Mouse (Mus musculus) layer of hippocampus, adult 18-20 months (tissue): ENCODE results near the gene Angptl2. TPM values are rescaled to one million over a fixed set of nuclear protein-coding genes. Genes with fewer than 3 reads are reported as not detected.
"Not testable (repeated sequence)": the region's sequence is repeated elsewhere in the genome, so short reads cannot be mapped to it uniquely, and the experiment has no call there.

Source experiments
- DNase-seq, 2 experiments: peaks; one replicate each; pipeline ENCODE4 v3.0.0; 2022; ENCODE audit warnings: low spot score in 2 of 2
- total RNA-seq, 2 experiments: library from RNA; stranded (reverse); gene quantifications; 2 replicates each; pipeline ENCODE4 v1.2.3; 2021

Gene Angptl2
- total RNA-seq, 2 experiments from 2014 or later: 0.94 to 1.5 TPM

DNA sequence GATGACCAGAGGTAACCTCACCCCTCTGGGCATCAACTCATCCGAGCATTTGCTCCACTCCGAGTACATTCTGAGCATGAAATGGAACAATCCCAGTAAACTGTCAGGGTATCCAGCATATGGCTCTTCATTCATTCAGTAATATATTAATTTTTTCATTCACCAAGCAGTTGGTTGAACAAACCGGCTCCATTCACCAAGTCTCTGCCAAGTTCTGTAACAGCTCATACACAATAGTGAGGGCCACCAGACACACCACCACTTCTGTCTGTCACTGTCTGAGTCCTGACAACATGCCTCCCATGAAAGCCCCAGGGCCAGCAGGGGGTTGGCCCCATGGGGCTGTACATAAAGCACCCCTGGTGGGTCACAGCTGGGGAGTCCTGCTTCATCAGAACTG lies 25.9 kb upstream of the Angptl2 start:
- peak in 1 of 2 experiments; percentile 56 for DNase-seq

DNA sequence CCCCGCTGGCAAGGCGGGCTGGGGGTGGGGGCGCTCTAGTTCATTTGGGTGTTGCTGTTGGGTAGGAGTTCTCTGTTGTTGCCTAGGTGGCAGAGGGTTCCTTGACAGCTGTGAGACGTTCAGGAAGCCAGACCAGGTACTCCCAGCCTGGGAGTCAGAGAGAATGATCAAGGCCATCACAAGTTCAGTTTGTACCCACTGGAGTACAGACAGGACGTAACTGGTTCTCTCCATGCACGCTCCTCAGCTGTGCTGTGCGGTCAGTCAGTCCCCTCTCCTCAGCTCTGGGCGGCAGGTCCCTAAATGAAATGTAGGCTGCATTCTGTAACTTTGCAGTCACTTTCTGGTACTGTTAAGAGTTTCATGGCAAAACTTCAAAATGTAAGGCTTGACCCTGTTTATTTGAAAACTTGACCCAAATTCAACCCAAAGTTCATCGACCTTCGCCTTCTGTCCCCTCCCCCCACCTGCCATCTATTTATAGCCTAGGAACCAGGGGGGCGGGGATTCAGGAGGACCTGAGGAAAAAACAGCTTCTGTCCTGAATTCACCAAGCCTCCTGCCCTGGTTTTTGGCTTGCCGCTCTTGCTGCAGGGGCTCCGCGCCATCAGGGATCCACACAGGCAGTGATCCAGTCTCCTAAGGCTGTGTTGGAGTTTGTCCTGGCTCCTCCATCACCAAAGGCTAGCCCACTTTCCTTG lies 15.4 kb upstream of the Angptl2 start:
- no peak for DNase-seq

DNA sequence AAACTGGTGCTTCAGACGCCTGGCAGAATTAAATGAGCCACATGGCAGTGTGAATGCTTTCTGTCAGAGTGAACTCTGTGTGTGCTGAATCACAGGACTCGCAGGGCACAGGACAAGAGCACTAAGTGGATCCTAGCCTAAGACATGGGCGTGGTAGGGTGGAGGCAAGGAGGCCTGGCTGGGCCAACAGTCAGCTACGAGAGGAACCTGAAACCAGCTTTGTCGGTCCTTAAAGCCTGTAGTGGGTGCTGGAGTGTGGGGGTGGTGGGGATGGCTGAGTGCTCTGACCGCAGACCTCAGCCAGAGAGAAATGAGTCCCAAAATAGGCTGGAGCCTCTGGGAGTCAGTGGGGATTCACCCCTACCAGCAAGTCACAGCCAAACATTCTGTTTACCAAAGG lies 12.6 kb upstream of the Angptl2 start:
- no peak for DNase-seq

DNA sequence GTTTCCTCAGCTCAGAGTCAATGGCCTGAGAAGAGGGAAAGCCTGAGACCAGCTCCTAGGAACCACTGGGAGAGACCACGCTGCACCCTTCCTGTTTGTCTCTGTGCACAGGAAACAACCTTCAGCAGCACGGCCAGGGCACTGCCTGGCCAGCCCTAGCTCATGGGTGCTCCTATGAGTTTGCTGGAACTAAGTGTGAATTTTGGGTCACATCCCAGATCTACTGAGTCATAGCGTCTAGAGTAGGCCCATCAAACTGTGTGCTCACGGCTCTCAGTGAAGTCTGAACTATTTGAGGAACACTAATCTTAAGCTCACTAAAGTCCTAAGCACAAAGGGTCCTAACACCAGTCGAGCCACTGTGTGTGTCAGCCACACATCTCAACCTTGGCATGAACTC lies 10.9 kb upstream of the Angptl2 start:
- no peak for DNase-seq

DNA sequence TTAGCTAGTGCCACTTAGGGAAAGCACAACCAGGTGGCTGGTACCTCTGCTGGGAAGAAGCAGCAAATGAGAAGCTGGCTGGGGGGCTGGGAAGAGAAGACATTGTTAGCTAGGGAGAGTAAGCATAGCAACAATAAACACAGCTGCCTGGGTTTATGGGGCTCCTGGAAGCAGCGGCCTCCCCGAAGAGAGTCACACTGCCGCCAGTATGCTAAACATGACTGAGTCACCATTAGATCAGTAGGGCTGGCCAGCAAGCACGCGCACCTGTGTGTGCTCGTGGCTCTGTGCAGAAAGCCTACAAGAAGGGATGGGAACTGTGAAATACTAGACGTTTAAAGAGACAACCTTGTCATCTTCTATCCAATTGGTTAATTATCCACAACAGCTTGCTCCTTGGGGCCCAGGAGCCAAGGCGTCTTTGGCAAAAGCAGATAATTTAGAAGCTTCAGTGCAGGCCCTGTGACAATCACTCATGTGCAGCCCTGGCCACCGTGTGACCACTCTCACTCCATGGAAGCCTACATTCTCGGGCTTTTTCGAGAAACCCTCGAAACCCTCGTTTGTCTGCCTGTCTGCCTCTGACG lies 9.8 kb upstream of the Angptl2 start:
- DNase-seq: peak in 1 of 2 experiments; percentile 24

DNA sequence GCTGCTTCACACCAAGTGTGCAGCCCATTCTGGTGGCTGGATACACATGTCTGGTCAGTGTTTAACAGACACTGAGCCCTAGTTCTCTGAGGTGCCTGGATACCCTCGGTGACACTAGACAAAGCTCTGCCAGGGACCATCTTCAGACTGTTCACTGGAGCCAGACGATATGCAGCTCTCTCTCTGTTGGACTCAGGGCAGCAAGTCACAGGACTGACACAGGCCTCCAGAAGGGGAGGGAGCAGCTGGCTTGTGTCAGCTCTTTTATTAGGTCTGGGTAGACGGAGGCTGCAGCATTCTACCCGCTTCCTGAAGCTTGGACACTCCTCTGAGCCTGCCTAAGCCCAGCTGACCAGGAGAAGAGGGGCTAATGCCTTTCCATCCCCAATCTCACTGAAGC lies 8.8 kb upstream of the Angptl2 start:
- no peak for DNase-seq

DNA sequence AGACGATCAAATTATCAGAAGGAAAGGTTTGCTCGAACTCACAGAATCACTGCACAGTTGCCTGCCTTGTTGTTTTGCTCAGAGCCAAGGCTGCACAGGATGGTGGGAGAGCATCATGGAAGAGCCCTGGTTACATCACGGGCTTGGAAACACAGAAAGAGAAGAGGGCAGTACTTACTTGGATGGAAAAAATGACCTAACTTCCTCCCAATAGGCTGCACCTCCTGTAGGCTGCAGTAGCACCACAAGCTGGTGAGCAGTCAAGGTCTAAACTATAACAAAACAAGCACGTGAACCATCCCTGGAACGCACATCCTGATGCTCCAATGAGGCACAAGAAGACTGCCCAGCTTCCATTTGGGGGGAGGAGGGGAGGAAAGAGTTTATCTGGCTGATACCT lies 7.7 kb upstream of the Angptl2 start:
- DNase-seq: no peak

DNA sequence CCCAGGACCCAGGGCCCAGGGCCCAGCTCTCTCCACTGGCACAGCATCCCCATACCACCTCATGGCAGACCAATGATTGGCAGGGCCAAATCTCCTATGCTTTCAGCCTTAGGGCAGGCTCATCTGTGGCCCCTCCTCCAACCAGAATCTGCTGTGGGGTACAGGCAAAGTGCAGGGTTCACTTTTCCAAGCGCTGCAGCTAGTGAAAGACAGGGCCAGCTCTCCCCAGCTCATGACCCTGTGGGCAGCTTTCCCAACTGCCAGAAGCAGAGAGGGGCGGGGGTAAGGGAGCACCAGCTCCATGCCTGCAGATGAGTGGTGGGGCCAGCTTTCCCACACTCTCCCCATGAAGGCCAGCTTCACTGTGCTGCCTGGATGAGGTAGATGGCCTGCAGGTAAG lies 5.0 kb upstream of the Angptl2 start:
- no peak for DNase-seq

DNA sequence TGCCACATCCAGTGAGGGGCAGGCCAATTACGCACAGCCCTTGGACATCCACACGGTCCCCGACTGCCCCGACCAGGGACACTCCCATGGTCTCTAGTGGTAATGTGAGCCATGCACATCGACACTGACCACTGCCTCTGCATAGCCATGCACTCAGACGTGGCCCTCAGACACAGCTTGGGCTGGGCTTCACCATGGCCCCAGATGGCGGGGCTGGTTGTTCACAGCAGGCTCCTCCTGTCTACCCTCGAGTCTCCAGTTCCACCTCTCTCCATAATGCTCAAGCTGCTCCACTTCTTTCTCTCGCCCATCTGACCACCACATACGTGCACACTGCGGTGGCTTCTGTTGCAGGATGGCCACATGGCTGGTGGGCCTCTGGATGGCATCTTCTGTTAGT lies 4.6 kb upstream of the Angptl2 start:
- not testable (repeated sequence) for DNase-seq

DNA sequence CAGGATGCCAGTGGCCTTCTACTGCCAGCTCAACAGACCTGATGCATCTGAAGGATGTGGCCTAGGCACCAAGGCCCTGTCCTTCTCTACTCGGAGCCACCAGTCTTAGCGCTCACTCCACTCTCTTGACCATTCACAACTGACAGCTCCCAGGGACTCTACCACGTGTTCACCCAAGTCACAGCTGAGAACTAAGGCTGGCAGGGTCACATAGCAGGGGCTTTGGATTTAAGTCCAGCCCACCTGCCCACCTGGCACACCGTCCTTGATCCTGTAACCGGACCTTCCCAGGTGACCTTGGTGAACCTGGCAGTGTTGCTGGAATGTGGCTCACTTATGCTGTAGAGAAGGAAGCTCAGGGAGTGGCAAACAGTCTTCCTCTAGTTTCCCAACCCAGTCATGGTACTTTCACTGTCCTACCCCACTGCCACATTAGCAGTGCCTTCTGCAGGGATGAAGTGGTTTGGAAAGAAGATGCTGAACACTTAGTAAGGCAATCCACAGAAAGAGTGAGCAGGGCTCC lies 631 bp upstream of the Angptl2 start:
- no peak for DNase-seq

DNA sequence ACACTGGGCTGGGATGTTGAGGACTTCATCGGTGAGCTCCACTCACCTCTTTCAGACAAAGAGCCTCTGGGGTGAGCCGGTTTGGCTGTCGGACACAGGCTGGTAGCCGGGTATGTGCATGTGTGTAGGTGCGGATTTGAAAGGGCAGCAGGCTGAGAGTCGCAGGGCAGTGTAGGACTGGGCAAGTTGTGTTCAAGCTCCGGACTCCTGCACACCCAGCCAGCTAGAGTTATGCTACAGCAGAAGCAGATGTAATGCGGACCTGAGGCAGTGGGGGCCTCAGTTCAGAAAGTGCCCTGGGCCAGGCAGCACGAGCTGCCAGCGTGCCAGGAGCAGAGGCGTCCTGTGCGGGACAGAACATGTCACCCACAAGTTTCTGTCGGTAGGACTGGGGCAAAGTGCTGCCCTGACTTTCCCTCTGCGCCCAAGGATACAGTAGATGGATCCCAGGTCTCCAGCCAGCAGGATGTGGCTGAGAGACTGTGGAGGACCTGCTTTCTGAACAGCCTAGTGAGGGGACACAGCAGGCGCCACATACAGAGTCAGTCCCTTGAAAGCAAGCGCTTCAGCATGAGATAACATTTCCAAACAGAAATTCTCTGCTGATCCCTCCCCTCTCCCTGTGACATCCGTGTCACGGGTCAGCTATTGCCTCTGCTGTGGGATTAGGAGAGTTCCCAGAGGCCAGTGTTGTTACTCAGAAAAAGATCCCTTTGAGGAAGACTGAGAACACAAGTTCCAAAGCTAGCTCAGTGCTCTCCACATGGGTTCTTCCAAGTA lies 966 bp downstream of the Angptl2 start:
- DNase-seq: no peak

DNA sequence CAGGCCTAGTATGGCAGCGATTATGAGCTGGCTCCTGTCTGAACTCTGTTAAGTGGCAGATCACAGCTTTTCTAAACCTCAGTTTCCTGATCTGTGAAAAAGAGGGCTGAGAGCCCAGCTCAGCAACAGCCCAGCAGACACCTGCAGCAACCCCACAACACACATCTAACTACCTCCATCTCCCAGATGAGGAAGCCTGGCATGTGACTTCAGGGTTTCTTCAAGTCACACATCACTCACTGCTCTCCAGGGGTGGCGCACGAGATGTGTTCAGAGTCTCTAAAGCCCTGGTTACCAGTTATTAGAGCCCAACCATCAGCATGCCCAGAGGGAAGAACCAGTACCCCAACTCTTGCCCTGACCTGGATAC lies 1.5 kb downstream of the Angptl2 start:
- no peak for DNase-seq

DNA sequence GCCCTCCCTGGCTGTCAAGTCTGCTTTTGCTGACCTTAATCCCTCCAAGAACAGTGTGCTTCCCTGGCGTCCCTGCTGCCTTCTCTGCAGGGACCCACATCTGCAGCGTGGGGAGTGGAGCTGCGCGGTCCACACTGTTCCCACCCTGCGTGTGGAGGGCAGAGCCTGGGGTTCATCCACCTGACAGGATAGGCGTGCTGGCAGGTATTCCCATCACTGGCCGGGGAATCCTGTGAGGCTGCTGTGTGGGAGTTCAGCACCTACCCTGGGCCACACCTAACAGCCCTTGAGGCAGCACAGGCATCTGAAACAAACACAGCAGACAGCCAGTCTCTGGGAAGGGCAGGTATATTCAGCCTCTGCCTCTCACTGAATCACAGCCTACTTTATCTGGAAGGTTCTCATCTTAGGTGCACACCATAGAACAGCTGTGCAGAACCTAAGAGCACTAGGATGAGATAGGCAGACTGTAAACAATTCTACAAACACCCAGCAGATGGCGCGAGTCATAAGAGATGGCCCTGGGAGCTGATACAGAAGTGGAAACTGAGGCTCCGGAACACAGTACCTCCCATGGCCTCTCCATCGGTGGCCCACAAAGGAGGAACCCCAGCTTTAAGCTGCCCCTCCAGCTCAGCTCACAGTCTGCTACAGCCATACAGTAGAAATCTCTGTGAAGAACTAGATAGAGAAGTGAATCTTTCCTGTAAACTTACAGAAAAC lies 3.2 kb downstream of the Angptl2 start:
- DNase-seq: peak in 1 of 2 experiments; percentile 53

DNA sequence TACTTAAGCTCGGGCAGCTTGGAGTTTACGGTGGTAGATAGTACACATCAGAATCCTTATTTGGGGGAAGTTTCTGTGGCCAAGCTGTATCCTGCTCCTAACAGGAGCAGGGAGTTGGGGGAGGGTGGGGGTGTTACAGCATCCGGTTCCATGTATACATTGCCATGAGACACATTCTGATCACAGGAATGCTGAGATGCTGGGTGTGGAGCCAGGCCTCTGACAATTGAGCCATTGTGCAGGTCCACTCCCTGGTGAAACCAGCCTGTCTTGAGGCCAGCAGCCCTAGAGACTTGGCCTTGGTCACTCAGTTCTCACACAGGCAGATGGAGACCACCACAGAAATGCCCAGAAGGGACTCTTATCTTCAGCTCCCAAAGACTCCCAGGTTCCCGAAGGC lies 3.8 kb downstream of the Angptl2 start:
- DNase-seq: no peak

DNA sequence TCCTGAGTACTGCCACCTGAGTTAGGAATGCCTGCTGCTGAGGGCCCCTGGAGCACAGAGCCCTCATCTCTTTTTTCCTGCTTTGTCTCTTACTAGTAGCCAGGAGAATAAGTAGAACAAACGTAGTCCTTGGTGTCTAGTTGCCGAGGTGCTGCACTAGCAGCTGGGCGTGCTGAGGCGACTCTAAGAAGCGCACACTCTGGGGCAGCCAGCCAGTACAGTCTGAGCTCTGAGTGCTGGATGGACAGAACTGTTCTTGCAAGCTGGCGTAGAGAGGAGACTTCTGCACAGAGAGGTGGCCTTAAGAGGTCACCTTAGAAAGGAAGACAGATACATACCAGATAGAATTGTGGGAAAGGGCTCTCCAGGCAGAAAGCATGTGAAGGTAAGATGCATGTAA lies 4.4 kb downstream of the Angptl2 start:
- DNase-seq: no peak

DNA sequence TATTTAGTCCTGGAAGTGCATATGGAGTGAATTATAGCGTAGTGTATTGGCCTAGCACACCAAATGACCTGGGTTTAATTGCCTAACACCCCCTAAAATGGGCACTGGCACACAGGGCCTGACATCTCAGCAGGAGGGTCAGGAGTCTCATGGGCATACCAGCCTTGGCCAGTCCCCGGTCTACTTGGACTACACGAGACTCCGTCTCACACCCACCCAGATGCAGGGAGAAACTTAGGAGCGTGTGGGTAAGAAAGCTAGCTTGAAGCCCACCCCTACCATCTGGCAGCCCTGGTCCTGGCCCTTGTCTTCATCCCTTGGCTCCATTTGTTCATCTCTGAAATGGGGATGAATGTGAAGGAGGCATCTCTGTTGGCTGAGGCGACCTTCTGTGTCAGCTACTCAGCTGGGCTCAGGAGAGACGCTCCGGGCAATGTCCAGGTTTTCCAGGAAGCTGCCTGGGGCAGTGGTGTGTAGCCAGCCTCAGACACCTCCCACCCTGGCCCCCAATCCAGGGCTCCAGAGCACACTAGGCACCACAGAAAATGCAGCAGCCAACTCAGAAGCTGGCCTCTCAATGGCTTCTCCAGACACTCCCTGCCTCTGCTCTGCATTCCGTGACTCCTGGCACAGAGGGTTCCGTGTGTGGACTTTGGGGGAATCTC lies 4.9 kb downstream of the Angptl2 start:
- no peak for DNase-seq

DNA sequence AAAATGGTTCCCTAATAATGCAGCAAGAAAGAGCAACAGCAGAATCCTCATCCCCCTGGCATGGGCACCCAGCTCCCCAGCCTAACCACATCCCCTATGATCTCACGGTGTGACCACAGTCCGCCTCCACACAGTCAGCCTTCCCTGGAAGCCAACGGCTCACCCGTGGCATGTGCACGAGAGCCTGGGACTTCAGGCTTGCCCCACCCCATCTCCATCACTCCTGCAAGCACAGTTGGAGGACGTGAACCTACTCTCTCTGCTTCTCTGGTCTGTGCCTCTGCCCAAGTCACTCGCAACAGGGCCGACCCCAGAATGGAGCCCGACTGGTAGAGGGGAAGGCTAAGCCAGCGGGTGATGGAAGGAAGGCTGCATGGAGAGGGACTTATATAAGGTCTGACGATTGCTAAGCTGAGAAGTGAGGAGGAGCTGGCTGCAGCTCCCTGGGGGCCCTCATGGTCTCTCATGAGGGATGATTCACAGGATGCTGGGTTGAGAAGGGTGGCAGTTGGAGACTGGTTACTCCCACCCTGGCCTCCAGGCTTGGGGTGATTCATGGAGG lies 5.6 kb downstream of the Angptl2 start:
- DNase-seq: no peak

DNA sequence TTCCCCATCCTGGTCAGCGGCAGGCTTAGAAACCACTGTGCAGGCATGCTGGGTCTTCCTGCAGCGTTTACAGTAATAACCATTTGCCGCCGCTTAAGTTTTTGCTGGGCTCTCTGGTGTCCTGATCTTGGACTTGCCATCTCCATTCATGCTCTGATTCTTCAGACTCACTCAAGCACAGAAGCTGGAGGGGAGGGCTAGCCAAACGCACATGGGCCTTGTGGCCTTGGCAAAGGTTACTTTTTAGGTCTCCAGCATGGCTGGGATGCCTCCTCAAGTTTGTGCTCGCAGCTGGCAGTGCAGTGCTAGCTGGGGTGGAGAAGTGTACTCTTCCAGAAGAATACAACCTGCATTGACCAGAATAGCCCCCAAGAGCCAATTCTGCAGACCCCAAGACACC lies 6.6 kb downstream of the Angptl2 start:
- DNase-seq: no peak

DNA sequence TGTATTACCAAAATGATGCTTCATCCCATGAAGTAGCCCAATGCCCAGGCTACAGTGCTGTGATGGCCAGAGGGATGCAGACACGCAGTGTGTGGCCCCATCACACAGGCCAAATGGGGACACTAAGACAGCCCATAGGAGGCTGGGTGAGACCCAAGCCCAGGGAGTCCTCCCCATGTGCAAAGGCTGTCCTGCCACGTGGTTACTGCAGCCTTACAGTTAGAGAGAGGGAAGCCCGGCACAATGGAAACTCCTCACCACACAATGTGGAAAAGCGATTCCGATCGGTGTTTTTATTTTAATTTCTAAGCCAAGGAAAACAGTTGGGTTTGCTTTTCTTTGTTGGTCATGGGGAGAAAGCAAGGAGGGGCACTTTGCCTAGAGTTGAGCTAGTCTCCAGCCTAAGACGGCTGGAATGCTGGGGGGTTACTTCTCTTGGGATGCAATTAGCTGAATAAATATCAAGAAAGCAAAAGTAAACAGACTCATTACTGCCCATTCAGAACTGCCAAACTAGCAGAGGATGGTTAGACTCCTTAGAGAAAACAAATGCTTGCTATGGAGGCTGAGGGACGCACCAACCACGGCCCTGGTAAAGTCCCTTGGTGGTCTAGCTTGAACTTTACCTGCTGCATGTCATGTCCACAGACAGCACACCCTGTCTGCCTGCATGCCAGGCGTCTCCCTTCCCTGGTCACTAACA lies 7.9 kb downstream of the Angptl2 start:
- DNase-seq: no peak

DNA sequence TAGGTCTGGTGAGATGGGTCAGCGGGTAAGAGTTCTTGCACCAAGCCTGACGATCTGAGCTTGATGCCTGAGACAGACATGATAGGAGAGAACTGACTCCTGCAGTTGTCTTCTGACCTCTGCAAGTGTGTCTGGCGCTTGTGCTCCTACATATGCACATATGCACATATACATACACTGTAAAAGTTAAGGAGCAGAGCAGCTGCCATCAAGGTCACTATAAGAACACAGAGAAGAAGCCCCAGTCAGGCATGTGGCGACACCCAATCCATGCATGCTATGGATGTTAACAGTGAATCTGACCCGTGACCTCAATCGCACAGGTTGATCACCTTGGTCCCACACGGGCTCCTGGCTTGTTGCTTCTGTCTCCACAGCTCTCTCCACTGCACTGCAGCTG lies 10.1 kb downstream of the Angptl2 start:
- no peak for DNase-seq
